Mouse (Mus musculus) liver, adult 10 weeks (tissue): ENCODE results near the gene Dhrs2. TPM values are rescaled to one million over a fixed set of nuclear protein-coding genes. Genes with fewer than 3 reads are reported as not detected.

Experiments used
- polyA plus RNA-seq: library from polyadenylated mRNA; stranded (reverse); fragments of 350-450 nt; fragmentation: Illumina TruSeq; extraction: RNeasy Lipid Tissue Mini Kit (QIAGEN cat#74804); gene quantifications from one replicate; pipeline ENCODE4 v1.2.3, GENCODE M21; 2014; ENCODE audit warnings: low read depth, low replicate concordance

Dhrs2 gene
- polyA plus RNA-seq = not detected

DNA sequence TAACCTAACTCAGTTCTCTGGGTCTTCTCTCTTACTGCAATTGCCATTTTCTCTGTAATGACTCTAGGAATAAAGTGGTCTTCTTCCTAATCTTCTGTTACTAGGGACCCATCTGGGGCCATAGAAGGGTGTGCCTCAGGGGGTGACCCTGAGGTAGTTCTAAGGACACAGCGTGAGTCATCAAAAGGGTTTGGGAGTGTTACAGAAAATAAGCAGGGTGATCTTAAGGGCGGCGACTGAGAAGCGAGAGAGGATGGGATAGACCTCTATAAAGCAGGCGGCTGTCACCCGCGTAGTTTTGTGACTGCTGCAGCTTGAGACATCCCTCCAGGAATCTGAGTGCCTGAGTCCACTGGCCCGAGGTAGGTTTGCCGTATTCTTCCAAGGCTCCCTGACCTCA, at the start of gene Dhrs2:
Dhrs2 (plus strand) TSS at position 301 of the 400 bp plus-strand sequence.

Other genes with a start within 250 kb of the Dhrs2 start
- gene Gm17428, start 245.1 kb upstream of the Dhrs2 start, polyA plus RNA-seq = not detected
- not detected for gene Myh7, start 227.4 kb upstream of the Dhrs2 start, polyA plus RNA-seq
- gene Ngdn, start 206.6 kb upstream of the Dhrs2 start, polyA plus RNA-seq = 6.7 TPM
- gene Zfhx2, start 129.7 kb upstream of the Dhrs2 start, polyA plus RNA-seq = 0.48 TPM
- 10.6 TPM for gene Thtpa, start 127.2 kb upstream of the Dhrs2 start, polyA plus RNA-seq
- 2.4 TPM for gene Ap1g2, start 115.4 kb upstream of the Dhrs2 start, polyA plus RNA-seq
- not detected for gene Jph4, start 105.1 kb upstream of the Dhrs2 start, polyA plus RNA-seq